Mouse (Mus musculus) activated CD4-positive, CD25-positive, alpha-beta regulatory T cell, adult 4 months (primary cell): ENCODE results near the gene Gm10961. TPM values are rescaled to one million over a fixed set of nuclear protein-coding genes. Genes with fewer than 3 reads are reported as not detected.

Experiments
- ATAC-seq: one replicate; pipeline ENCODE4 v1.8.0; 2017
- polyA plus RNA-seq, 2 experiments: library from polyadenylated mRNA; unstranded; fragments of 100-300 nt; shearing (Covaris generic); gene quantifications; one replicate each; pipeline ENCODE4 v1.2.1; 2017

Gene Gm10961
- polyA plus RNA-seq, 2 experiments from 2014 or later: not detected

GRCm38 (mm10) chr3:107664641-107665040 is 33.5 kb downstream of the Gm10961 start:
- no peak for ATAC-seq

GRCm38 (mm10) chr3:107667426-107667825 is 36.3 kb downstream of the Gm10961 start:
- no peak for ATAC-seq

DNA sequence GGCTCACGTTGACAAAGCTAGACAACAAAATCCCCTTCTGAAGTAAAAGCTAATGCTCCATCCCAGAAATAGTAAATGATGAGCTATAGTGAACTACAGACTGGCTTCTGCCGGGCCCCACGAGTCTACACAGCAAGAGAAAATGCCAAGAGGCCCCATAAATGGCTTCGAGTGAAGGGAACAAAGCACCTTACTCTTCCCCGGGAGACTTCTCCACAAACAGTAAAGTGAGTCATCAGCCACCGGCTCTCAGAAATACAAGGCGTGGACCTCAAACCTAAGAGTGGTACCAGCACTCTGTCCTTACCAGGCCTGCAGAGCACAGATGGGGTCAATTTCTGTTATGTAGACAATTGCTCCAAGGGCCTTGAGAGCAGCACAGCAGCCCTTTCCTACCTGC is 37.7 kb downstream of the Gm10961 start:
- ATAC-seq: no peak

DNA sequence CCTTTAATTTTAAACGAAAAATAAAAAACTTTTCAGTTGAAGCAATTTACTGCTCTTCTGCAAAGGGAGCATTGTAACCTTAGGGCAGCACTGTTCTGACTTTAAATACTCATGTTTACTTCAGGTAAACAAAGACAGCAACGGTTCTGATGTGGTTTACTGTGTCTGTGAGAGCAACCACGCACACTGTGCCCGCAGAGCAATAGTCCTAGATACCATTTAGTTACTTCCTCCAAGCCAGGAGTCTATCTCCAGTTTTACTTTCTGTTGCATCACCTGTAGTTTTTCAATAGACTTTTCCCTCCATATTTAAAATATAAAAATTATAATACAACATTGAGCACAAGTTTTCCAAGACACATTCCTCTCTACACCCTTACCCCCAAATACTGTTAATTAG is 39.4 kb downstream of the Gm10961 start:
- no peak for ATAC-seq

DNA sequence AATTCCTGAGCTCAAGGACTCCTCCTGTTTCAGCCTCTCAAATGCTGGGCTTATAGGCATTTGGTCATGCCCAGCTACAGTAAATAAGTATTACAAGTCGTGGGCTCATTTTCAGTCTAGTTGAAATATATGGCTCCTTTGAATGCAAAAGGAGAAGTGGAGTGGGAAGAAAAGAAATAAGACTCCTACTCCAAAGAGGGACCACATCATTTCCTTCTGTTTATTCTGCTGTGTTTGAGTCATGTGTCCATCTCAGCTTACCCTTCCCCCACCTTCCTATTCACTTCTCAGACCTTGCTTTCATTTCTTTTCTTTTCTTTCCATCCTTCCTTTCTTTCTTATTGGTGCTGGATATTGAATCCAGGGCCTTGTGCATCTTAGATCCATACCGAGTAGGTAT is 40.4 kb downstream of the Gm10961 start:
- ATAC-seq: no peak

DNA sequence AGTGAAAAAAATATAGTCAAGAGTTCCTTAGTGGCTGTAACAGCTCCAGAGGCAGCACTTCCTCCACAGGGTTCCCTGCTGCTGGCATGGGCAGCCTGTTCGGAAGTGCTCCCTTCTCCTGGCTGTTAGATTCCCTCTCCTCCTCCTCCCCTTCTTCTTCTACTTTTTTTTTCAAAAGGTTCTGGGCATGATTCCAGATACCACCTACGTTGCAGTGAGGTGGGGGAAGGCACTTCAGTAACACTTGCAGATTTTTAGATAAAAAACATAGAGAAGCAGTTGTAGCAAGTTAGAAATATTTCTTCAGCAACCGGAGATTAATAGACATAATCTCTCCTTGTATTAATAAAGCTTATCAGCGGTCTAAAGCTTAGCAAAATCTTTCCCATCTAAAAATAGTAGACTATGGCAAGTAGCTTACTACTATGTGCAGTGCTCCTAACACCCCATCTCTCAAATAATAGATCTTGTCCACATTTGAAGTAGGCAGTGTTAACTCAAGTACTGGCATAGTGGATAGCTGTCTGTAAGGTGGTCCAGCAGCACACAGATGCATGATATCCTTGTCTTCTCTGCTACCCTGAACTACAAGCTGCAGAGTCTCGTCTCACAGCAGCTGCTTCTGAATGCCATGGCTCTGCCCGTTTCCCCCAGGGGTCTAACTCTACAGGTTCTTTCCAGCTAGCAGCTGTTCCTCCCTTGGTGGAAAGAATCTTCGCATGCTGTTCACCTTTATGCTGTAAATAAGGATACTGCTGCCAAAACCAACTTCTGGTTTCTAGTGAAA is 49.9 kb downstream of the Gm10961 start:
- ATAC-seq: no peak

Other genes with a start within 250 kb of the Gm10961 start
- gene Kcnc4, start 171.8 kb upstream of the Gm10961 start, polyA plus RNA-seq: not detected
- not detected for gene Slc6a17, start 113.3 kb upstream of the Gm10961 start, polyA plus RNA-seq
- gene Ubl4b, start 76.2 kb upstream of the Gm10961 start, polyA plus RNA-seq: not detected
- gene Alx3, start 36.3 kb upstream of the Gm10961 start, polyA plus RNA-seq: not detected
- 10 to 100 TPM; 14.6 to 17.9 TPM for gene Strip1, start 372 bp downstream of the Gm10961 start, polyA plus RNA-seq
- 10 to 100 TPM; 14.8 to 24.1 TPM for gene Ahcyl1, start 65.2 kb downstream of the Gm10961 start, polyA plus RNA-seq
- gene Csf1, start 129.1 kb downstream of the Gm10961 start, polyA plus RNA-seq: 10 to 100 TPM; 11.0 to 23.3 TPM
- gene Eps8l3, start 245.9 kb downstream of the Gm10961 start, polyA plus RNA-seq: not detected